Mouse (Mus musculus) MEL (cell line): ENCODE data around the gene Palm. TPM values are rescaled to one million over a fixed set of nuclear protein-coding genes. Genes with fewer than 3 reads are reported as not detected.

Experiments
- DNase-seq: peaks from one replicate; pipeline ENCODE4 v3.0.0; 2011; ENCODE audit warnings: low read depth, low spot score
- H3K27ac ChIP-seq: 2 replicates; pipeline ENCODE4 v1.5.1; 2012; ENCODE audit warnings: low read depth, mild to moderate bottlenecking, control low read depth, low read length, moderate library complexity; ENCODE audit not compliant: control insufficient read depth
- H3K27me3 ChIP-seq, 2 experiments: fragments of 150-350 bp in 1 of 2; sonication (generic) in 1 of 2; 2 replicates each; pipeline ENCODE4 v1.6.1; 2012; ENCODE audit warnings: low read length in 2 of 2, mild to moderate bottlenecking in 2 of 2, improper control_type of control experiment in 1 of 2, moderate library complexity in 1 of 2; ENCODE audit not compliant: insufficient read depth in 2 of 2, control insufficient read depth in 1 of 2
- H3K36me3 ChIP-seq, 2 experiments: 2 replicates each; pipeline ENCODE4 v1.6.1; 2012 to 2014; ENCODE audit warnings: low read length in 2 of 2, improper control_type of control experiment in 1 of 2, inconsistent platforms in 1 of 2, mild to moderate bottlenecking in 1 of 2; ENCODE audit not compliant: insufficient read depth in 2 of 2, control insufficient read depth in 1 of 2
- H3K4me1 ChIP-seq, 2 experiments: fragments of 150-350 bp in 1 of 2; sonication (generic) in 1 of 2; 2 replicates each; pipeline ENCODE4 v1.6.1; 2012; ENCODE audit warnings: low read length in 2 of 2, improper control_type of control experiment in 1 of 2, mild to moderate bottlenecking in 1 of 2; ENCODE audit not compliant: insufficient read depth in 2 of 2, control insufficient read depth in 1 of 2
- H3K4me3 ChIP-seq, 2 experiments: fragments of 150-350 bp in 1 of 2; sonication (generic) in 1 of 2; 2 replicates each; pipeline ENCODE4 v1.5.1; 2012; ENCODE audit warnings: low read depth in 2 of 2, low read length in 2 of 2, mild to moderate bottlenecking in 2 of 2, moderate library complexity in 2 of 2, control low read depth in 1 of 2, improper control_type of control experiment in 1 of 2; ENCODE audit not compliant: control insufficient read depth in 1 of 2, insufficient read depth in 1 of 2
- H3K79me2 ChIP-seq: 2 replicates; pipeline ENCODE4 v1.6.1; 2012; ENCODE audit warnings: mild to moderate bottlenecking, low read length, moderate library complexity; ENCODE audit not compliant: control insufficient read depth, poor library complexity, insufficient read depth
- H3K9ac ChIP-seq: 2 replicates; pipeline ENCODE4 v1.6.1; 2012; ENCODE audit warnings: low read depth, mild to moderate bottlenecking, control low read depth, low read length, moderate library complexity; ENCODE audit not compliant: control insufficient read depth, poor library complexity, severe bottlenecking
- H3K9me3 ChIP-seq: fragments of 150-350 bp; sonication (generic); replicated peaks from 2 replicates; pipeline ENCODE4 v1.6.1; 2012; ENCODE audit warnings: mild to moderate bottlenecking, low read length, improper control_type of control experiment, moderate library complexity; ENCODE audit not compliant: insufficient read depth
- BHLHE40 ChIP-seq: IDR thresholded peaks from 2 replicates; pipeline ENCODE4 v1.6.1; 2012; ENCODE audit warnings: low read depth, mild to moderate bottlenecking, inconsistent platforms, low read length, improper control_type of control experiment, borderline replicate concordance
- CHD2 ChIP-seq: IDR thresholded peaks from 2 replicates; pipeline ENCODE4 v1.6.1; 2011; ENCODE audit warnings: low read length, improper control_type of control experiment
- CTCF ChIP-seq, 3 experiments: IDR thresholded peaks in 2 of 3; conservative IDR thresholded peaks in 1 of 3; 2 replicates each; pipeline ENCODE4 v1.5.1; 2011 to 2012; ENCODE audit warnings: low read length in 3 of 3, low read depth in 2 of 3, mild to moderate bottlenecking in 2 of 3, improper control_type of control experiment in 1 of 3, inconsistent platforms in 1 of 3, mixed read lengths in 1 of 3, moderate library complexity in 1 of 3; ENCODE audit not compliant: control insufficient read depth in 1 of 3, insufficient read depth in 1 of 3, poor library complexity in 1 of 3, severe bottlenecking in 1 of 3
- E2F4 ChIP-seq: IDR thresholded peaks from 2 replicates; pipeline ENCODE4 v1.6.1; 2011; ENCODE audit warnings: low read depth, low read length, improper control_type of control experiment, borderline replicate concordance
- ELF1 ChIP-seq: IDR thresholded peaks from 2 replicates; pipeline ENCODE4 v1.6.1; 2014; ENCODE audit warnings: low read depth, mild to moderate bottlenecking, inconsistent platforms, low read length, improper control_type of control experiment, moderate library complexity
- EP300 ChIP-seq, 2 experiments: IDR thresholded peaks; 2 replicates each; pipeline ENCODE4 v1.6.1; 2011; ENCODE audit warnings: improper control_type of control experiment in 2 of 2, low read length in 2 of 2, low read depth in 1 of 2, mild to moderate bottlenecking in 1 of 2
- GABPA ChIP-seq: IDR thresholded peaks from 2 replicates; pipeline ENCODE4 v1.6.1; 2012; ENCODE audit warnings: low read depth, mild to moderate bottlenecking, inconsistent platforms, low read length, improper control_type of control experiment, moderate library complexity
- GATA1 ChIP-seq: IDR thresholded peaks from 2 replicates; pipeline ENCODE4 v1.6.1; 2011; ENCODE audit warnings: low read depth, low read length, improper control_type of control experiment
- HCFC1 ChIP-seq: IDR thresholded peaks from 2 replicates; pipeline ENCODE4 v1.6.1; 2012; ENCODE audit warnings: low read depth, mild to moderate bottlenecking, inconsistent platforms, low read length, improper control_type of control experiment, moderate library complexity
- JUND ChIP-seq: IDR thresholded peaks from 2 replicates; pipeline ENCODE4 v1.6.1; 2011; ENCODE audit warnings: low read depth, mild to moderate bottlenecking, improper control_type of control experiment, low read length
- MAFK ChIP-seq: IDR thresholded peaks from 2 replicates; pipeline ENCODE4 v1.6.1; 2011; ENCODE audit warnings: low read depth, mild to moderate bottlenecking, low read length, improper control_type of control experiment, borderline replicate concordance
- MAX ChIP-seq: IDR thresholded peaks from 2 replicates; pipeline ENCODE4 v1.6.1; 2011; ENCODE audit warnings: low read length, improper control_type of control experiment
- MAZ ChIP-seq: IDR thresholded peaks from 2 replicates; pipeline ENCODE4 v1.6.1; 2012; ENCODE audit warnings: low read depth, mild to moderate bottlenecking, inconsistent platforms, low read length, improper control_type of control experiment
- MEF2A ChIP-seq: IDR thresholded peaks from 2 replicates; pipeline ENCODE4 v1.6.1; 2014; ENCODE audit warnings: low read depth, mild to moderate bottlenecking, inconsistent platforms, low read length, improper control_type of control experiment; ENCODE audit not compliant: poor library complexity, insufficient replicate concordance, severe bottlenecking; ENCODE audit errors: extremely low read depth
- MXI1 ChIP-seq: IDR thresholded peaks from 2 replicates; pipeline ENCODE4 v1.6.1; 2011; ENCODE audit warnings: mild to moderate bottlenecking, low read depth, low read length, improper control_type of control experiment
- MYB ChIP-seq: IDR thresholded peaks from 2 replicates; pipeline ENCODE4 v1.6.1; 2011; ENCODE audit warnings: mild to moderate bottlenecking, low read depth, low read length, improper control_type of control experiment
- MYC ChIP-seq: IDR thresholded peaks from 2 replicates; pipeline ENCODE4 v1.6.1; 2011; ENCODE audit warnings: low read depth, mild to moderate bottlenecking, low read length, improper control_type of control experiment, moderate library complexity
- NELFE ChIP-seq: IDR thresholded peaks from 2 replicates; pipeline ENCODE4 v1.6.1; 2011; ENCODE audit warnings: low read depth, low read length, improper control_type of control experiment
- NRF1 ChIP-seq: IDR thresholded peaks from 2 replicates; pipeline ENCODE4 v1.6.1; 2014; ENCODE audit warnings: low read depth, mild to moderate bottlenecking, inconsistent platforms, low read length, improper control_type of control experiment, moderate library complexity; ENCODE audit not compliant: poor library complexity, insufficient read depth, severe bottlenecking
- POLR2A ChIP-seq, 2 experiments: IDR thresholded peaks; 2 replicates each; pipeline ENCODE4 v1.6.1; 2011 to 2012; ENCODE audit warnings: low read length in 2 of 2, mild to moderate bottlenecking in 2 of 2, control low read depth in 1 of 2, improper control_type of control experiment in 1 of 2, low read depth in 1 of 2, moderate library complexity in 1 of 2; ENCODE audit not compliant: control insufficient read depth in 1 of 2, insufficient read depth in 1 of 2, poor library complexity in 1 of 2
- POLR2AphosphoS5 ChIP-seq: IDR thresholded peaks from 2 replicates; pipeline ENCODE4 v1.6.1; 2012; ENCODE audit warnings: low read depth, borderline replicate concordance, mild to moderate bottlenecking, inconsistent platforms, low read length, moderate library complexity, mixed read lengths
- RCOR1 ChIP-seq: IDR thresholded peaks from 2 replicates; pipeline ENCODE4 v1.6.1; 2012; ENCODE audit warnings: low read depth, mild to moderate bottlenecking, inconsistent platforms, low read length, improper control_type of control experiment
- SIN3A ChIP-seq: IDR thresholded peaks from 2 replicates; pipeline ENCODE4 v1.6.1; 2012; ENCODE audit warnings: low read length, improper control_type of control experiment, inconsistent platforms
- SMC3 ChIP-seq: IDR thresholded peaks from 2 replicates; pipeline ENCODE4 v1.6.1; 2011; ENCODE audit warnings: low read depth, low read length, improper control_type of control experiment
- TBP ChIP-seq: IDR thresholded peaks from 2 replicates; pipeline ENCODE4 v1.8.0; 2011; ENCODE audit warnings: low read depth, low read length, improper control_type of control experiment
- TCF12 ChIP-seq: IDR thresholded peaks from 2 replicates; pipeline ENCODE4 v1.6.1; 2014; ENCODE audit warnings: low read depth, mild to moderate bottlenecking, inconsistent platforms, low read length, improper control_type of control experiment, moderate library complexity
- UBTF ChIP-seq: IDR thresholded peaks from 2 replicates; pipeline ENCODE4 v1.6.1; 2012; ENCODE audit warnings: low read depth, mild to moderate bottlenecking, inconsistent platforms, low read length, improper control_type of control experiment, moderate library complexity, borderline replicate concordance; ENCODE audit not compliant: insufficient read depth
- USF1 ChIP-seq: IDR thresholded peaks from 2 replicates; pipeline ENCODE4 v1.6.1; 2014; ENCODE audit warnings: low read depth, mild to moderate bottlenecking, inconsistent platforms, low read length, improper control_type of control experiment, moderate library complexity
- USF2 ChIP-seq, 2 experiments: IDR thresholded peaks; 2 replicates each; pipeline ENCODE4 v1.6.1; 2011 to 2012; ENCODE audit warnings: improper control_type of control experiment in 2 of 2, low read length in 2 of 2, borderline replicate concordance in 1 of 2, inconsistent platforms in 1 of 2, low read depth in 1 of 2, mild to moderate bottlenecking in 1 of 2; ENCODE audit not compliant: insufficient read depth in 1 of 2
- ZKSCAN1 ChIP-seq: IDR thresholded peaks from 2 replicates; pipeline ENCODE4 v1.6.1; 2012; ENCODE audit warnings: low read depth, mild to moderate bottlenecking, inconsistent platforms, low read length, improper control_type of control experiment, moderate library complexity
- ZMIZ1 ChIP-seq: IDR thresholded peaks from 2 replicates; pipeline ENCODE4 v1.6.1; 2012; ENCODE audit warnings: low read depth, mild to moderate bottlenecking, inconsistent platforms, low read length, improper control_type of control experiment, moderate library complexity
- polyA plus RNA-seq, 2 experiments: library from polyadenylated mRNA; stranded (reverse) in 1 of 2; unstranded in 1 of 2; fragments of >175 nt in 1 of 2; fragments of >200 nt in 1 of 2; gene quantifications; 2 replicates each; pipeline versions ENCODE4 v1.2.1 to v1.2.4; 2012; ENCODE audit warnings: low replicate concordance in 2 of 2, low read depth in 1 of 2; ENCODE audit not compliant: insufficient read length in 2 of 2, insufficient read depth in 1 of 2, missing spikeins in 1 of 2
- total RNA-seq: library from RNA; depleted of rRNA; stranded (reverse); fragments of 300-350 nt; gene quantifications from 2 replicates; pipeline ENCODE4 v1.2.3, GENCODE M21; 2012

Palm gene
- total and polyA plus RNA-seq, 3 experiments = 4.8 to 15.5 TPM; not detected in 1

DNA sequence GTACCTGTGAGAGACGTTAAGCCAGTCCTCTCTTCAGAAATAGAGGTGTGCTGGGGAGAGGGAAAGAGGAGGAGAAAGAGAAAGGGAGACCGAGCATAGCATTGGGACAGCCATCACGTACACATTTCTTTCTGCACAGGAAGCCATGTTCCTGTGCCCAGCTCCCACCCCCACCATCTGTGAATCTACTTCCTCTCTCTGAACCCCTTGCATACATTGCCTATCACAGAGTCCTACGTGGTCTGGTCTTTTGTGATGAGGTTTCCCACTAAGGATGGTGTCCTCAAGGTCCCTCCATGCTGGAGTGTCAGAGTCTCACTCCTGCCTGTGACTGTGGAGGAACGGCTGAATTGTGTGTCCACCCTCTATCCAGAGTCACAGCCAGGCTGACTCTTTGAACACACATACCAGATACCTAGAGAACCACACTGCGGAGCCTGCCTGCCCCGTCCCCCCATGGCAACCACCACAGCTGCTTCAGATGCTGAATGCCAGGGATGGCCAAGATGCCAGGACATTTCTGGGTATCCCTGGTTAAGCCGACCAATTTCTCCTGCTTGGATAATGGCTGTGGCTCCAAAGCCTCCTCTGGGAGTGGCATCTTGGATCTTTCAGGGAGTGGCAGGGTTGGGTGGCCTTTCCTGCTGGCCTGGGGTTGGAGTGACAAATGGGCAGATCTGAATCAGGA is 56.7 kb downstream of the Palm start (continued):
- TF ChIP-seq CHD2 = no peak
- no peak for TF ChIP-seq BHLHE40
- TF ChIP-seq MAZ = no peak
- no peak for TF ChIP-seq TBP
- TF ChIP-seq CTCF (IDR thresholded peaks at IDR 0.05 in 2 of 3, conservative IDR thresholded peaks at IDR 0.05 in 1 of 3; ENCODE audit: control insufficient read depth in 1 of 3, insufficient read depth in 1 of 3, low read depth in 2 of 3, low read length in 3 of 3, poor library complexity in 1 of 3, severe bottlenecking in 1 of 3) = no peak
- no peak for TF ChIP-seq USF2 (IDR thresholded peaks at IDR 0.05; ENCODE audit: borderline replicate concordance in 1 of 2, insufficient read depth in 1 of 2, low read depth in 1 of 2, low read length in 2 of 2)
- no peak for TF ChIP-seq ZMIZ1
- no peak for TF ChIP-seq EP300 (IDR thresholded peaks at IDR 0.05; ENCODE audit: low read depth in 1 of 2, low read length in 2 of 2)
- peak in 1 of 2 experiments; percentile 48; a peak in 1 of 4 replicates for TF ChIP-seq POLR2A (IDR thresholded peaks at IDR 0.05; ENCODE audit: control insufficient read depth in 1 of 2, insufficient read depth in 1 of 2, low read depth in 1 of 2, low read length in 2 of 2, poor library complexity in 1 of 2)
- TF ChIP-seq GABPA = no peak
- no peak for TF ChIP-seq TCF12
- TF ChIP-seq UBTF = no peak
- no peak for TF ChIP-seq USF1
- no peak for TF ChIP-seq RCOR1
- no peak for TF ChIP-seq MEF2A
- TF ChIP-seq ZKSCAN1 = no peak

DNA sequence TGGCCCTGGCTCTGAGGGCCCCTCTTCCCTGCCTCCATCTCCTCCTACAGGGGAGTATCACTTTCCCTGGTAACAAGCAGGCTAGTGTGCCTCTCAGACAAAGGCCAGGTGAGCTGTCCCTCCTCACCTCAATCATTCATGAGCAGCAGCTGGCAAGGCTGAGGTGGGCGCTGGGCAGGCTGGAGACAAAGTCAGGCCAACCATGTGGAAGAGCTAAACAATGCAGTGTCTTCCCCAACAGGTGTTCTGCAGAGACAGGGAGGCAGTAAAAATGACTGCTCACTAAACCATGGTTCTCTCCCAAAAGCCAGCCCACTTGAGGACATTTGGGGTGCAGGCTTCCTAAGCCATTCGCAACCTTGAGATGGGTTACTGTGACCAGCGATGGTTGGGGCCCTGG is 58.3 kb downstream of the Palm start:
- Histone ChIP-seq H3K9ac (peak overlapping the region; percentile 85), H3K4me1 (peaks cover 3 to 25% of the 10 kb centered on the region in 2 experiments)
- TF ChIP-seq MXI1 (no peak), E2F4 (no peak), SIN3A (no peak), GATA1 (no peak), BHLHE40 (no peak), SMC3 (no peak), NRF1 (no peak), HCFC1 (no peak), MAX (no peak), NELFE (no peak), MYB (no peak), POLR2AphosphoS5 (no peak), JUND (no peak), MAFK (no peak), MAZ (no peak), ELF1 (no peak), CTCF (IDR thresholded peaks at IDR 0.05 in 2 of 3, conservative IDR thresholded peaks at IDR 0.05 in 1 of 3; ENCODE audit: control insufficient read depth in 1 of 3, insufficient read depth in 1 of 3, low read depth in 2 of 3, low read length in 3 of 3, poor library complexity in 1 of 3, severe bottlenecking in 1 of 3) (no peak), MYC (no peak), GABPA (no peak)
- TF ChIP-seq, all 39 proteins: peak for 0
- Histone ChIP-seq H3K27ac (no peak overlapping the region), H3K79me2 (peaks cover 39% of the 10 kb centered on the region), H3K4me3 (no peak overlapping the region), H3K36me3 (peaks cover 1 to 16% of the 10 kb centered on the region in 2 experiments; a peak in 3 of 4 replicates), H3K9me3 (no peaks in the 10 kb centered on the region), H3K27me3 (no peaks in the 10 kb centered on the region)
- DNase-seq = no peak
